Mouse (Mus musculus) adrenal gland, postnatal 36 days (tissue): ENCODE measurements around the gene Pus7. TPM values are rescaled to one million over a fixed set of nuclear protein-coding genes. Genes with fewer than 3 reads are reported as not detected.
"Not testable (repeated sequence)": the region's sequence is repeated elsewhere in the genome, so short reads cannot be mapped to it uniquely, and the experiment has no call there.

ENCODE experiments used
- DNase-seq, 2 experiments: peaks; one replicate each; pipeline ENCODE4 v3.0.0; 2021; ENCODE audit warnings: mixed read lengths in 1 of 2
- total RNA-seq, 2 experiments: library from RNA; stranded (reverse); gene quantifications; 2 replicates each; pipeline ENCODE4 v1.2.3; 2021

The Pus7 gene
- total RNA-seq, 2 experiments from 2014 or later = 19.9 to 22.6 TPM

GRCm38 (mm10) chr5:23756368-23756767, 27.1 kb downstream of the Pus7 start:
- no peak for DNase-seq

DNA sequence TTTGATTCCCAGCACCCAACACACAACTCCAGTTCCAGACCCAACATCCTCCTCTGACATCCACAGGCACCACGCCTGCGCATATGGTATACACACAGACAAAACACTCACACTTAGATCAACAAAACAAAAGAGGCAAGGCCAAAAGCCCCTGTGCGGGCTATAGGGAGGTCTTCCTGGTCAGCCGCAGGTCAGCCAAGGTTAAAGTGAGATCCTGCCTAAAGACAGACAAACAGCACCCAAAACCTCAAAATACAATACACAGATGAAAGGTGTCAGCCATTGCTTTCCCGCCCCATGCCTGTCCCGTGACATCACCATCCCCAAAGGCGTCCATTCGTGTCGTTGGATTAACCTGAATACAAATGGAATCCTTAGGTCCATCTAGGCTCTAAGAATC, 27.9 kb downstream of the Pus7 start:
- no peak for DNase-seq

- peak in 1 of 2 experiments; percentile 11 for DNase-seq
These were observed 33.6 kb downstream of the Pus7 start for GRCm38 (mm10) chr5:23749882-23750281.

- no peak for DNase-seq
These were observed 40.2 kb downstream of the Pus7 start for GRCm38 (mm10) chr5:23743261-23743660.

DNA sequence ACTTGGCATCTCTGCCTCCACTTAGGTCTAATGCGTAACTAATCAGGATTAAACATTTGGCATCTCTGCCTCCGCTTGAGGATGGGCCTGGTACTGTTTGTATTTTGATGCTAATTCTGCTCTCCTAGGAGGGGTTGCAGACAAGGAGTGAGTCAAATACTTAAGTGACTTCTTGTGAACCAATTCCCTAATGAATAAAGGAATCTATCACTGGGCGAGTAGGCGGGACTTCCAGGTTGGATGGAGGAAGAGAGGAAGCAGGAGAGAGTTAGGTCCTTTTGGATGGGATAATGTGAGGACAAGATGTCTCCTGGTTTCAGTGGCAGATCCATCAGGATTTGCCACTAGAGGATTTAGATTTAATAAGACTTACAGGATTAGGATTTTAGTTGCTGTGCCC, 46.4 kb downstream of the Pus7 start:
- DNase-seq = no peak

DNA sequence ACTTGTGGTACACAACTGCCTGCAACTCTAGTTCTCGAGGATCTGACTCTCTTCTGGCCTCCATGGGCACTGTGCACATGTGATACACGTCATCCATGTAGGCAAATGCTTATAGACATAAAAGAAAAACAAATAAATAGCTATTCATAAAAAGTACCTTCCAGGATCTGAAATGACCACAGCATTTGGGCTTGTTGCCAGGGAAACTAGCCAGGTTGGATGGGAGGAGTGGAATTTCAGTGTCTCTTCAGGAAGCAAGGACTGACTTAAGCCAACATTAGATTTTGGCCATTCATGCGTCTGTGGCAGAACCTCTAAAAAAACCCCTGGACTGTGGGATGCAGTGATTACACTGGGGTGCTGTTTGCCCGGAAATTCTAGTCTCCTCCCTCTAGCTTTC, 47.1 kb downstream of the Pus7 start:
- DNase-seq = peak in 1 of 2 experiments; percentile 21

GRCm38 (mm10) chr5:23721956-23722355, 61.6 kb downstream of the Pus7 start:
- DNase-seq = no peak

DNA sequence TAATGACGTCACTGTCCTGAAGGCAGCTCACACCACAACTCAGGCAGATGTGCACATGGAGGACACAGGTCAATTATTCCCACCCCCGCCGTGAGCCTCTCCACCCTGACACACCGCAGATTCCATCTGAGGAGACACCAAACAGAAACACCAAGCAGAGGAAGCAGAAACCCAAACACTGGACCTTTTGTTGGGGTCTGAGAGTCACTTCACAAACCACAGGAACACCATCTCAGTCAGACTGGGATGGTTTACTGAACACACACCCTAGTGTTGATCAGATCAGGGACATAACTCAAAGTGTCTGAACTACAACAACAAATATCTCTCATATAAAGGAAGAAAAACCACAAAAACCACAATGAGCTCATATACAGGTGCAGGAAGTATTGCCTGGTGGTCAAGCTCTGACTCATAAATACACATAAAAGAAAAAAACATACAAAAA, 64.6 kb downstream of the Pus7 start:
- DNase-seq = no peak

GRCm38 (mm10) chr5:23718182-23718534, 65.4 kb downstream of the Pus7 start:
- no peak for DNase-seq

DNA sequence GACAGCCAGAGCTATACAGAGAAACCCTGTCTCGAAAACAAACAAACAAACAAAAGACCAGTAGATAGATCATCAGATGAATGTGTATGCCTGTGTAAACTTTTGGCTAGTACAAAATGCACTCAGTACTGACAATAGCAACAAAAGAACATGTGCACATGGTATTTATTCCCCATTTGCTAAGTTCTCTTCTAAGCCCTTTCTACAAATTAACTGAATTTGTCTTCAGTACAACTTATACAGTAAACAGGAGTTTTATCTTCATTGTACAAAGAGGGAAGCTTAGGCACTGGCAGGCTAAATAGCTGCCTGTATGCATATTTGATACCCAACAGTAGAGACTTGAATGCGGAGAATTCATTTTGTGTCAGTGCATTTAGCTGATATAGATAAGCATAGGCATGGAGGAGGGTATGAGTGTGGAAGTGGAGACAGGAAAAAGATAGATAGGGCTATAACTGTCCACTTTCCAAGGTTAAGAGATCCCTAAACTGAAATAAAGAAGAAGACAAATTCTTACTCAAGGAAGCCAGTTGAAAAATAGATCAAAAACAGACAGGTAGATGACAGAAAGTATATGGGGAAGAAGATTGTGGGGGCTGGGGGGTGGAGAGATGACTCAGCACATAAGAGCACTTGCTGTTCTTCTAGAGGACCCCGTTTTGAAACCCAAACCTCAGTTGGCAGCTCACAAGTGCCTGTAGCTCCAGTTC, 65.9 kb downstream of the Pus7 start:
- DNase-seq = no peak

GRCm38 (mm10) chr5:23713401-23714335, 69.8 kb downstream of the Pus7 start:
- no peak for DNase-seq

GRCm38 (mm10) chr5:23712130-23713001, 71.1 kb downstream of the Pus7 start:
- DNase-seq = peak; percentile 87 to 90

GRCm38 (mm10) chr5:23711671-23712129, 71.8 kb downstream of the Pus7 start:
- DNase-seq = peak in 1 of 2 experiments; percentile 14

GRCm38 (mm10) chr5:23711244-23711643, 72.3 kb downstream of the Pus7 start:
- DNase-seq = no peak

DNA sequence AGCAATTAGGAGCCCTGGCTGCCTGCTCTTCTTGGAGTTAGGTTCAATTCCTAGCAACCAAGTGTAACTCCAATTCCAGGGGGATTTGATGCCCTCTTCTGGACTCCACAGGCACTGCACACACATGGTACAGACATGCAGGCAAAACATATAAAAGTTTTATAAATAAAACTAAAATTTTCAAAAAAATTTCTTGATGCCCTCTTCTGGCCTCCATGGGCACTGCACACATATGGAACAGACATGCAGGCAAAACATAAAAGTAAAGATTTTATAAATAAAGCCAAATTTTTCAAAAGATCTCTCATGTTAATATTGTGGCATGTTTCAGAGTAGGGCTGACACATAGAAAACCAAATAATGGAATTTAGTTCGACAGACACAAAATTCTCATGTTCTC, 73.8 kb downstream of the Pus7 start:
- DNase-seq = no peak

DNA sequence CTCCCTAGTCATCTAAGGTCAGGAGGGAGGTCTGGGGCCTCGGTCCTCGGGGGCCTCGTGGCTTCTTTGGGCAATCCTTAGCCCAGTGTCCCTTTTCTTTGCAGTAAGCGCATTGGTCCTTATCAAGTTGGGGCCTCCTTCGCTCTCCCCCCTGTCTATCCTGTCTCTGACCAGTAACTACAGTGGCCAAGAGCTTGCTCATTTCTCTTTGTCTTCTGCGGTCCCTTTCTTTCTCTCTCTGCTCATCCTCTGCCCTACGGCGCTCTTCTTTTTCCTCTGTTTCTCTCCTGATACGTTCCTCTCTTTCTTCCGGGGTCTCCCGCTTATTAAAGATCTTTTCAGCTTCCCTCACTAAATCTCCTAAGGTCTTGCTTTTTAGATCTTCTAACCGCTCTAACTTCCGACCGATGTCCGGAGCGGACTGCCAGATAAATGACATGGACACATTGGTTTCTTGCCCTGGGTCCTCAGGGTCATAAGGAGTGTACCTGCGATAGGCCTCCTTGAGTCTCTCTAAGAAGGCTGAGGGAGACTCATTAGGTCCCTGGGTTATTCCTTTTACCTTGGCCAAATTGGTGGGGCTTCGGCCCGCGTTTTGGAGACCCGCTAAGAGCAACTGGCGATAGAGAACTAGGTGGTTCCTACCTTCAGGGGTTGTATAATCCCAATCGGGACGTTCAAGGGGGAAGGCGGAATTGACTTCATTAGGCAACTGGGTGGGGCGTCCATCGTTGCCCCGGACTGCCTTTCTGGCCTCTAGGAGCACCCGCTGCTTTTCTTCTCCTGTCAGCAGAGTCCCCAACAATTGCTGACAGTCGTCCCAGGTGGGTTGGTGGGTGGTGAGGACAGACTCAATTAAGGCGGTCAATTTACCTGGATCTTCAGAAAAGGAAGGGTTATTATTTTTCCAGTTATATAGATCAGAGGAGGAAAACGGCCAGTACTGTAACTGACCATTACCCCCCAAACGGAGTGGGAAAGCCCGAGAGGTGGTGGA, 76.6 kb downstream of the Pus7 start:
- DNase-seq = not testable (repeated sequence)

GRCm38 (mm10) chr5:23697457-23697856, 86.1 kb downstream of the Pus7 start:
- DNase-seq = no peak
